Mouse (Mus musculus): ENCODE measurements at regions not wholly inside any gene's neighbourhood (a gene's known extent, or its start where the extent isn't known, plus 50 kb on each side); places are given as distances from the start of the nearest gene placed in this dataset.

- Histone ChIP-seq H3K4me3 (ENCODE audit: low read depth, low read length) (no peak overlapping the region), H3K9me3 (ENCODE audit: control insufficient read depth) (no peaks in the 10 kb centered on the region), H3K27ac (ENCODE audit: low read depth, low read length) (no peak overlapping the region), H3K4me2 (replicated peaks; ENCODE audit: low read depth) (no peak overlapping the region), H3K9ac (ENCODE audit: low read depth, low read length) (no peak overlapping the region), H3K36me3 (ENCODE audit: control insufficient read depth, insufficient read depth) (no peaks in the 10 kb centered on the region), H3K27me3 (replicated peaks; ENCODE audit: control insufficient read depth, insufficient read depth, low read length) (peaks cover 11% of the 10 kb centered on the region; the same call in 1 of the 2 replicates), H3K4me1 (replicated peaks; ENCODE audit: control insufficient read depth, insufficient read depth, low read length) (0 out of 2 replicates have a peak, but pooled peaks cover 5% of the 10 kb centered on the region)
- TF ChIP-seq CTCF (IDR thresholded peaks at IDR 0.05; ENCODE audit: low read depth): no peak
- WGBS: 8% methylated on average over 12 of the region's 12 CpGs
- ATAC-seq: peak; percentile 53; the same call in 1 of the 2 replicates
Measured at GRCm38 (mm10) chr13:31326269-31326851, 229.6 kb upstream of the Foxq1 start.

GRCm38 (mm10) chr13:31327511-31327951 is 228.4 kb upstream of the Foxq1 start:
- Histone ChIP-seq H3K27me3 (replicated peaks; ENCODE audit: control insufficient read depth, insufficient read depth, low read length) (0 out of 2 replicates have a peak, but pooled peaks cover 6% of the 10 kb centered on the region), H3K27ac (ENCODE audit: low read depth, low read length) (0 out of 2 replicates have a peak overlapping the region, but pooled peaks have one; percentile 15), H3K9me3 (ENCODE audit: control insufficient read depth) (no peaks in the 10 kb centered on the region), H3K4me3 (ENCODE audit: low read depth, low read length) (no peak overlapping the region), H3K4me2 (replicated peaks; ENCODE audit: low read depth) (no peak overlapping the region), H3K9ac (ENCODE audit: low read depth, low read length) (no peak overlapping the region), H3K36me3 (ENCODE audit: control insufficient read depth, insufficient read depth) (no peaks in the 10 kb centered on the region), H3K4me1 (replicated peaks; ENCODE audit: control insufficient read depth, insufficient read depth, low read length) (0 out of 2 replicates have a peak, but pooled peaks cover 5% of the 10 kb centered on the region)
- TF ChIP-seq CTCF (IDR thresholded peaks at IDR 0.05; ENCODE audit: low read depth): no peak
- ATAC-seq: peak; percentile 71
- 27% methylated on average over 7 of the region's 7 CpGs for WGBS

DNA sequence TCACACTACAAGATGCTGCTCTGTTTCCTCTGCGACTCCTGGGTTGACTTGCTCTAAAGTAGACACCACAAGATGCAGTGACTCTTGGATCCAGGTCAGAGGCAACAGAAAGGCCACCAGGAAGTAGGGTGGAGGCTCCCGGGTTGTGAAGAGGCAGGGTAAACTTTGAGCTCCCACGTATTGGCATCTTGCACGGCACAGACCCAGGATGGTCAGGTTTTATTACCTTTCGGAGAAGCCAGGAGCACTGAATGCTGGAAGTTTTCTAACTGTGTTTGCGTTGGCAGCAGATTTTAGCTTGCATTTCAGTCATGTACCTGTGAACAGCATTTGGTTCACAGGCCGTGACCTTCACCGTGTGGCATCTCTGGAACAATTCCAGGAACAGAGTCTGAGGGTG is 227.2 kb upstream of the Foxq1 start:
- H3K4me2 ChIP-seq (replicated peaks; ENCODE audit: low read depth): no peak overlapping the region
- no peak overlapping the region for H3K9ac ChIP-seq (ENCODE audit: low read depth, low read length)
- H3K27ac ChIP-seq (ENCODE audit: low read depth, low read length): 0 out of 2 replicates have a peak overlapping the region, but pooled peaks have one; percentile 43
- no peaks in the 10 kb centered on the region for H3K9me3 ChIP-seq (ENCODE audit: control insufficient read depth)
- 0 out of 2 replicates have a peak, but pooled peaks cover 6% of the 10 kb centered on the region for H3K27me3 ChIP-seq (replicated peaks; ENCODE audit: control insufficient read depth, insufficient read depth, low read length)
- ATAC-seq: peak; percentile 74
- H3K4me1 ChIP-seq (replicated peaks; ENCODE audit: control insufficient read depth, insufficient read depth, low read length): 0 out of 2 replicates have a peak, but pooled peaks cover 5% of the 10 kb centered on the region
- H3K36me3 ChIP-seq (ENCODE audit: control insufficient read depth, insufficient read depth): no peaks in the 10 kb centered on the region
- no peak overlapping the region for H3K4me3 ChIP-seq (ENCODE audit: low read depth, low read length)
- TF ChIP-seq CTCF (IDR thresholded peaks at IDR 0.05; ENCODE audit: low read depth): no peak
- 50% methylated on average over 8 of the region's 8 CpGs for WGBS

- H3K27ac ChIP-seq (ENCODE audit: low read depth, low read length): no peak overlapping the region
- H3K4me2 ChIP-seq (replicated peaks; ENCODE audit: low read depth): no peak overlapping the region
- no peak for TF ChIP-seq CTCF (IDR thresholded peaks at IDR 0.05; ENCODE audit: low read depth)
- WGBS: 84% methylated on average over 5 of the region's 5 CpGs
- no peak overlapping the region for H3K9ac ChIP-seq (ENCODE audit: low read depth, low read length)
- no peaks in the 10 kb centered on the region for H3K9me3 ChIP-seq (ENCODE audit: control insufficient read depth)
- no peak for ATAC-seq
- 0 out of 2 replicates have a peak, but pooled peaks cover 6% of the 10 kb centered on the region for H3K27me3 ChIP-seq (replicated peaks; ENCODE audit: control insufficient read depth, insufficient read depth, low read length)
- 0 out of 2 replicates have a peak, but pooled peaks cover 5% of the 10 kb centered on the region for H3K4me1 ChIP-seq (replicated peaks; ENCODE audit: control insufficient read depth, insufficient read depth, low read length)
- no peak overlapping the region for H3K4me3 ChIP-seq (ENCODE audit: low read depth, low read length)
- H3K36me3 ChIP-seq (ENCODE audit: control insufficient read depth, insufficient read depth): no peaks in the 10 kb centered on the region
Measured at GRCm38 (mm10) chr13:31330731-31331130, 225.2 kb upstream of the Foxq1 start.

GRCm38 (mm10) chr13:31334981-31335380 is 221.0 kb upstream of the Foxq1 start:
- no peak for TF ChIP-seq CTCF (IDR thresholded peaks at IDR 0.05; ENCODE audit: low read depth)
- ATAC-seq: no peak
- H3K4me2 ChIP-seq (replicated peaks; ENCODE audit: low read depth): no peak overlapping the region
- no peak overlapping the region for H3K4me3 ChIP-seq (ENCODE audit: low read depth, low read length)
- no peak overlapping the region for H3K27ac ChIP-seq (ENCODE audit: low read depth, low read length)
- 81% methylated on average over 3 of the region's 3 CpGs for WGBS
- H3K4me1 ChIP-seq (replicated peaks; ENCODE audit: control insufficient read depth, insufficient read depth, low read length): no peaks in the 10 kb centered on the region
- H3K36me3 ChIP-seq (ENCODE audit: control insufficient read depth, insufficient read depth): no peaks in the 10 kb centered on the region
- H3K9me3 ChIP-seq (ENCODE audit: control insufficient read depth): no peaks in the 10 kb centered on the region
- H3K9ac ChIP-seq (ENCODE audit: low read depth, low read length): no peak overlapping the region
- 0 out of 2 replicates have a peak, but pooled peaks cover 6% of the 10 kb centered on the region for H3K27me3 ChIP-seq (replicated peaks; ENCODE audit: control insufficient read depth, insufficient read depth, low read length)

- 0 out of 2 replicates have a peak, but pooled peaks cover 6% of the 10 kb centered on the region for H3K27me3 ChIP-seq (replicated peaks; ENCODE audit: control insufficient read depth, insufficient read depth, low read length)
- WGBS: 54% methylated on average over 6 of the region's 6 CpGs
- H3K27ac ChIP-seq (ENCODE audit: low read depth, low read length): no peak overlapping the region
- no peaks in the 10 kb centered on the region for H3K36me3 ChIP-seq (ENCODE audit: control insufficient read depth, insufficient read depth)
- ATAC-seq: no peak
- H3K4me1 ChIP-seq (replicated peaks; ENCODE audit: control insufficient read depth, insufficient read depth, low read length): no peaks in the 10 kb centered on the region
- no peak for TF ChIP-seq CTCF (IDR thresholded peaks at IDR 0.05; ENCODE audit: low read depth)
- no peak overlapping the region for H3K4me3 ChIP-seq (ENCODE audit: low read depth, low read length)
- no peak overlapping the region for H3K4me2 ChIP-seq (replicated peaks; ENCODE audit: low read depth)
- no peaks in the 10 kb centered on the region for H3K9me3 ChIP-seq (ENCODE audit: control insufficient read depth)
- H3K9ac ChIP-seq (ENCODE audit: low read depth, low read length): no peak overlapping the region
Measured at GRCm38 (mm10) chr13:31337631-31338030, 218.3 kb upstream of the Foxq1 start.

All from intestine, postnatal 0 days (tissue).